Mouse (Mus musculus) embryo, embryonic 10 days (tissue): ENCODE data around the gene Gm3194.
"Not testable (repeated sequence)": the region's sequence is repeated elsewhere in the genome, so short reads cannot be mapped to it uniquely, and the experiment has no call there.

Source experiments
- DNase-seq: peaks from one replicate; pipeline ENCODE4 v3.0.0-alpha.2; 2015; ENCODE audit warnings: low spot score

The Gm3194 gene

GRCm38 (mm10) chr14:5455367-5455766 lies at the start of gene Gm3194:
Gene Gm3194, minus strand, starts transcription at chr14:5455467.
- not testable (repeated sequence) for DNase-seq

- not testable (repeated sequence) for DNase-seq
Observed at GRCm38 (mm10) chr14:5501374-5501773, 46.1 kb upstream of the Gm3194 start, which contains the start of gene Gm3488. Gene Gm3488, plus strand, starts transcription at chr14:5501674.

- DNase-seq: not testable (repeated sequence)
Observed at GRCm38 (mm10) chr14:5483907-5484306, 28.6 kb upstream of the Gm3194 start, which contains the start of gene Gm3187. Gene Gm3187, plus strand, starts transcription at chr14:5484207.

- not testable (repeated sequence) for DNase-seq
Observed at GRCm38 (mm10) chr14:5477730-5478129, 22.5 kb upstream of the Gm3194 start, which contains the start of gene Gm8246. Gene Gm8246, minus strand, starts transcription at chr14:5477830.

- DNase-seq: not testable (repeated sequence)
Observed at GRCm38 (mm10) chr14:5460469-5460868, 5.2 kb upstream of the Gm3194 start.

- DNase-seq: not testable (repeated sequence)
Observed at GRCm38 (mm10) chr14:5388949-5389348, 66.3 kb downstream of the Gm3194 start, which contains the start of gene Gm3500. Gene Gm3500, minus strand, starts transcription at chr14:5389049.
